26 mouse cellular contexts compared by ENCODE assay signal in the genomic region with DNA sequence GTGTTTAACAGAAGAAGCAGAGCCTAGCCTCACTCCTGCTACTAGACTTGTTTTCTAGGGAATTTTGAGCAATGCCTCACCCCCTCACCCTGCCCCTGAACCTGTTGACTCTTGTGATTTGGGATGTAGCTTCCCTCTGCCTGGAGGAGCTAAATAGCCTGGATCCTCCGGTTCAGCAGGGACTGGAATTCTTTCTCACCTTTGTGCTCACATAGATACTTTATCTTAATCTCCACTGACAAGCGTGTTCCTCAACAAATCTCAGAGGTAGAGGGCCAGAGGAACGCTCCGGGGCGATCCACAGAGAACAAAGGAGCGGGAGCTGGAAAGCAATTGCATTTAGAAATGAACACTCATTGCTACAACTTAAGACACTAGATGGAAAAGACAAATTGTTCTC.
DNase-seq lines count a peak whose midpoint lies in the region; ATAC-seq lines count a peak whose summit lies in the region.
"Had no signal": no experiment of that assay in that cellular context is flagged by ENCODE, and none has a peak within 500 bp of the region (broad histone marks: within the 10 kb centered on the region; RNA-seq: fewer than 3 reads in every experiment).

No protein-coding gene starts in this region.

- no peaks in the 10 kb centered on the region for H3K27me3 ChIP-seq in embryonic facial prominence, embryonic 14.5 days (replicated peaks; ENCODE audit: control insufficient read depth, insufficient read depth, low read length)
- no peaks in the 10 kb centered on the region for H3K27me3 ChIP-seq in embryonic facial prominence, embryonic 10.5 days (replicated peaks; ENCODE audit: low read depth, poor library complexity, severe bottlenecking)
- no peaks in the 10 kb centered on the region for H3K27me3 ChIP-seq in midbrain, embryonic 14.5 days (ENCODE audit: control insufficient read depth, insufficient read depth, low read length)
- no peaks in the 10 kb centered on the region for H3K27me3 ChIP-seq in midbrain, embryonic 15.5 days (replicated peaks)
- H3K27me3 ChIP-seq: CH12.LX; embryonic facial prominence, embryonic 13.5 days; forebrain, embryonic 12.5 days had no signal

- no peaks in the 10 kb centered on the region for H3K4me1 ChIP-seq in embryonic facial prominence, embryonic 14.5 days (ENCODE audit: control insufficient read depth, insufficient read depth, low read length)
- H3K4me1 ChIP-seq in embryonic facial prominence, embryonic 10.5 days = no peaks in the 10 kb centered on the region
- no peaks in the 10 kb centered on the region for H3K4me1 ChIP-seq in midbrain, embryonic 14.5 days (ENCODE audit: control insufficient read depth, insufficient read depth, low read length)
- 0 out of 2 replicates have a peak, but pooled peaks cover 2% of the 10 kb centered on the region for H3K4me1 ChIP-seq in midbrain, embryonic 15.5 days
- H3K4me1 ChIP-seq: embryonic facial prominence, embryonic 13.5 days; forebrain, embryonic 10.5 days; forebrain, embryonic 12.5 days had no signal

- WGBS in embryonic facial prominence, embryonic 14.5 days = 75% methylated on average over 6 of the region's 6 CpGs
- WGBS in embryonic facial prominence, embryonic 10.5 days = 78% methylated on average over 6 of the region's 6 CpGs
- WGBS in midbrain, embryonic 14.5 days = 67% methylated on average over 6 of the region's 6 CpGs
- WGBS in midbrain, embryonic 15.5 days = 65% methylated on average over 6 of the region's 6 CpGs

- ATAC-seq in embryonic facial prominence, embryonic 14.5 days (ENCODE audit: low read depth) = no peak
- no peak for ATAC-seq in midbrain, embryonic 14.5 days (ENCODE audit: low FRiP score, low TSS enrichment)
- no peak for ATAC-seq in midbrain, embryonic 15.5 days (replicated peaks)
- ATAC-seq: activated CD4-positive, CD25-positive, alpha-beta regulatory T cell, adult 4 months; CD4-positive, CD25-positive, alpha-beta regulatory T cell, adult 4 months; forebrain, embryonic 14.5 days; forebrain, embryonic 16.5 days; Patski had no signal

- no peak overlapping the region for H3K4me3 ChIP-seq in embryonic facial prominence, embryonic 14.5 days (ENCODE audit: low read depth, low read length)
- no peak overlapping the region for H3K4me3 ChIP-seq in embryonic facial prominence, embryonic 10.5 days
- H3K4me3 ChIP-seq in midbrain, embryonic 14.5 days (replicated peaks; ENCODE audit: low read depth, low read length) = no peak overlapping the region
- H3K4me3 ChIP-seq in midbrain, embryonic 15.5 days = no peak overlapping the region
- H3K4me3 ChIP-seq: embryonic facial prominence, embryonic 13.5 days; forebrain, embryonic 10.5 days; forebrain, embryonic 12.5 days had no signal

- no peaks in the 10 kb centered on the region for H3K9me3 ChIP-seq in embryonic facial prominence, embryonic 14.5 days (ENCODE audit: control insufficient read depth, low read length)
- H3K9me3 ChIP-seq in embryonic facial prominence, embryonic 10.5 days = no peaks in the 10 kb centered on the region
- H3K9me3 ChIP-seq in midbrain, embryonic 14.5 days (ENCODE audit: control insufficient read depth, low read length) = no peaks in the 10 kb centered on the region
- H3K9me3 ChIP-seq in midbrain, embryonic 15.5 days = no peaks in the 10 kb centered on the region
- H3K9me3 ChIP-seq: embryonic facial prominence, embryonic 13.5 days; forebrain, embryonic 10.5 days; forebrain, embryonic 12.5 days; G1E had no signal

- no peak overlapping the region for H3K9ac ChIP-seq in embryonic facial prominence, embryonic 14.5 days (ENCODE audit: low read depth, low read length)
- no peak overlapping the region for H3K9ac ChIP-seq in midbrain, embryonic 14.5 days (replicated peaks; ENCODE audit: low read length)
- no peak overlapping the region for H3K9ac ChIP-seq in midbrain, embryonic 15.5 days
- H3K9ac ChIP-seq: embryonic facial prominence, embryonic 13.5 days; forebrain, embryonic 12.5 days had no signal

- H3K4me2 ChIP-seq in embryonic facial prominence, embryonic 14.5 days (ENCODE audit: low read depth, low read length) = no peak overlapping the region; the same call in 1 of the 2 replicates
- no peak overlapping the region for H3K4me2 ChIP-seq in midbrain, embryonic 14.5 days (ENCODE audit: low read length)
- H3K4me2 ChIP-seq in midbrain, embryonic 15.5 days = no peak overlapping the region
- H3K4me2 ChIP-seq: embryonic facial prominence, embryonic 13.5 days; forebrain, embryonic 12.5 days had no signal

- H3K36me3 ChIP-seq in embryonic facial prominence, embryonic 14.5 days (ENCODE audit: control insufficient read depth, insufficient read depth, low read length) = no peaks in the 10 kb centered on the region
- H3K36me3 ChIP-seq in embryonic facial prominence, embryonic 10.5 days (replicated peaks) = no peaks in the 10 kb centered on the region
- H3K36me3 ChIP-seq in midbrain, embryonic 14.5 days (ENCODE audit: control insufficient read depth, insufficient read depth, low read length) = no peaks in the 10 kb centered on the region
- no peaks in the 10 kb centered on the region for H3K36me3 ChIP-seq in midbrain, embryonic 15.5 days (replicated peaks)
- H3K36me3 ChIP-seq: embryonic facial prominence, embryonic 13.5 days; forebrain, embryonic 10.5 days; forebrain, embryonic 12.5 days; G1E had no signal

- H3K27ac ChIP-seq in embryonic facial prominence, embryonic 14.5 days (replicated peaks; ENCODE audit: low read depth, low read length) = no peak overlapping the region
- H3K27ac ChIP-seq in embryonic facial prominence, embryonic 10.5 days (replicated peaks) = no peak overlapping the region
- H3K27ac ChIP-seq in midbrain, embryonic 14.5 days (replicated peaks; ENCODE audit: low read depth, low read length) = no peak overlapping the region
- H3K27ac ChIP-seq in midbrain, embryonic 15.5 days = no peak overlapping the region
- H3K27ac ChIP-seq: embryonic facial prominence, embryonic 13.5 days; forebrain, embryonic 10.5 days; forebrain, embryonic 12.5 days had no signal

- peak; percentile 46 for DNase-seq in embryonic facial prominence, embryonic 14.5 days (ENCODE audit: low spot score)
- DNase-seq in embryonic facial prominence, embryonic 10.5 days (ENCODE audit: low spot score) = no peak
- peak; percentile 14 for DNase-seq in midbrain, embryonic 14.5 days
- peak; percentile 95 for DNase-seq in fat pad, adult 2 months (ENCODE audit: extremely low read depth, low read depth, low spot score)
- peak; percentile 6 for DNase-seq in mesoderm, embryonic 11.5 days (ENCODE audit: low read depth, low spot score)
- DNase-seq in right cerebral cortex, postnatal 36 days (ENCODE audit: low spot score in 2 of 2) = no peak
- DNase-seq: adrenal gland, adult 8-10 months; adrenal gland, postnatal 14 days; adrenal gland, postnatal 36 days; B cell, adult 2 months; cerebellum, adult 11-12 months; cerebellum, adult 2 months; cerebellum, adult 9-10 months; cerebellum, postnatal 10 days; cerebellum, postnatal 25 days had no signal

Comparison
In these comparisons a context has a peak if more than half of its experiments do, and no peak if none do; other contexts are left out.
1. DNase-seq: peak in embryonic facial prominence, embryonic 14.5 days (single experiment), midbrain, embryonic 14.5 days (single experiment), fat pad, adult 2 months (single experiment) and mesoderm, embryonic 11.5 days (single experiment); none in embryonic facial prominence, embryonic 10.5 days (single experiment) and right cerebral cortex, postnatal 36 days (0 of 2).